Mouse (Mus musculus) liver, embryonic 14.5 days (tissue): ENCODE data around the gene Fxyd7. TPM values are rescaled to one million over a fixed set of nuclear protein-coding genes. Genes with fewer than 3 reads are reported as not detected.

Experiments
- ATAC-seq: fragments of 200-750 bp; cut with Nextera tagmentation; 2 replicates; pipeline ENCODE4 v1.8.0; 2017; ENCODE audit warnings: moderate number of reproducible peaks, mild to moderate bottlenecking, moderate library complexity; ENCODE audit not compliant: insufficient read depth
- DNase-seq, 3 experiments: peaks; one replicate each; pipeline ENCODE4 v3.0.0-alpha.2; 2012 to 2013; ENCODE audit warnings: low read depth in 3 of 3, low spot score in 3 of 3
- H3K27ac ChIP-seq: fragments of 300-500 bp; sonication (generic); 2 replicates; pipeline ENCODE4 v1.5.1; 2014; ENCODE audit warnings: moderate library complexity, mild to moderate bottlenecking, control low read depth, inconsistent platforms
- H3K27me3 ChIP-seq: fragments of 300-500 bp; sonication (generic); 2 replicates; pipeline ENCODE4 v1.6.1; 2014; ENCODE audit warnings: mild to moderate bottlenecking, low read length, moderate library complexity; ENCODE audit not compliant: control insufficient read depth, insufficient read depth
- H3K36me3 ChIP-seq: fragments of 300-500 bp; sonication (generic); replicated peaks from 2 replicates; pipeline ENCODE4 v1.6.1; 2014; ENCODE audit warnings: low read depth; ENCODE audit not compliant: control insufficient read depth, insufficient read depth
- H3K4me1 ChIP-seq, 2 experiments: fragments of 200-500 bp in 1 of 2; fragments of 300-500 bp in 1 of 2; sonication (generic) in 1 of 2; replicated peaks; 2 replicates each; pipeline ENCODE4 v1.6.1; 2012 to 2014; ENCODE audit warnings: antibody characterized with exemption in 1 of 2, inconsistent platforms in 1 of 2, low read length in 1 of 2; ENCODE audit not compliant: control insufficient read depth in 2 of 2, insufficient read depth in 2 of 2
- H3K4me2 ChIP-seq: fragments of 300-500 bp; sonication (generic); 2 replicates; pipeline ENCODE4 v1.6.1; 2014; ENCODE audit warnings: low read depth, mild to moderate bottlenecking, control low read depth, moderate library complexity
- H3K4me3 ChIP-seq, 2 experiments: fragments of 200-500 bp in 1 of 2; fragments of 300-500 bp in 1 of 2; sonication (generic) in 1 of 2; 2 replicates each; pipeline ENCODE4 v1.5.1; 2012 to 2014; ENCODE audit warnings: low read depth in 2 of 2, low read length in 2 of 2, mild to moderate bottlenecking in 2 of 2, control low read depth in 1 of 2, inconsistent platforms in 1 of 2, moderate library complexity in 1 of 2; ENCODE audit not compliant: insufficient read depth in 1 of 2
- H3K9ac ChIP-seq: fragments of 300-500 bp; sonication (generic); replicated peaks from 2 replicates; pipeline ENCODE4 v1.6.1; 2014; ENCODE audit warnings: mild to moderate bottlenecking, control low read depth, moderate library complexity
- H3K9me3 ChIP-seq: fragments of 300-500 bp; sonication (generic); 2 replicates; pipeline ENCODE4 v1.6.1; 2016; ENCODE audit warnings: low read length, mixed read lengths; ENCODE audit not compliant: control insufficient read depth
- CTCF ChIP-seq: IDR thresholded peaks from 2 replicates; pipeline ENCODE4 v1.5.1; 2016; ENCODE audit warnings: antibody characterized with exemption, low read depth, control low read depth
- EP300 ChIP-seq: IDR thresholded peaks from 2 replicates; pipeline ENCODE4 v1.6.1; 2016; ENCODE audit warnings: antibody characterized with exemption, low read depth
- WGBS: fragments of 180-500 bp; shearing (Covaris S2); extraction: QIAGEN DNeasy Blood & Tissue Kit; methylation state at CpG from one replicate; pipeline ENCODE4 v1.1.7; 2014; ENCODE audit not compliant: insufficient replicate concordance; 5-methylcytosine and 5-hydroxymethylcytosine counted together
- polyA plus RNA-seq, 2 experiments: library from polyadenylated mRNA; depleted of rRNA in 1 of 2; stranded (reverse) in 1 of 2; unstranded in 1 of 2; fragments of >200 nt; fragmentation: Nextera tagmentation in 1 of 2; extraction: Ambion mirVana in 1 of 2; gene quantifications; 2 replicates each; pipeline versions ENCODE4 v1.2.1 to v1.2.3; 2012 to 2014

The Fxyd7 gene
- polyA plus RNA-seq, 2 experiments: 0.21 to 0.23 TPM

DNA sequence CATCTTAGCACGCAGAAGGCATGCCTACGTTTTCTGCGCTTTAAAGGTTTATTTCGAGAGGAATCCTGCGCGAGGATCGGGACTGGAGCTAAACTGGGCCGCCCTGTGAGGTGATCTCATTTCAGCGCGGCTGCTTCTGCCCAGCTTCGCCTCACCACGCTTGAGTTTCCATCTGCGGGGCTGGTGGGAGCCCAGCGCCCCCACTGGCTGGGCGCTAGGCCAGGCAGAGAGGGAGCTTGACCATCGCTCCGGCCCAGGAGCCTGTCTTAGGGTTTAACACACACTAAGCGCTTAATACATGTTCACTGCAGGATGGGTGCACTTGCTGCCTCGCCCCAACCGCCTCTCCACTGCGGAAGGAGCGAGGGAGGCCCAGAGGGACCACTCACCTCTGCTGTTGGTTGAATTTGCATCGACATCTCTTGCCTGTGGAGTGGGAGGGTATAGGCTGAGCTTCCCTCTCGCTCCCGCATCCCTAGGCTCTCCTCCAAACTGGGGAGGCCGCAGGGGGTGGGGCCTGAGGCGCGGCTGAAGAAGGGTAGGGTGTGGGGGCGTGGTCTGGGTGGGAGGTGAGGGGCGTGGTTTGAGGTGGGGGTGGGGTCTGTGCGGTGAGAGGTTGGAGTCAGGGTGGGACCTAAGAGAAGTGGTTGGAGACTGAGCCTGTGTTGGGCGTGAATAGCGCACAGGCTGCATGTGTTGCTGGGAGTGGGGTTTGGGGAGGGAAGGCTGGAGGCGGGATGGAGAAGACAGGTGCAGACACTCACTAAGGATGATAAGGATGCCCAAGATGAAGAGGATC is 1.6 kb upstream of the Fxyd7 start:
- ATAC-seq: no peak
- no peak overlapping the region for H3K4me3 ChIP-seq
- no peaks in the 10 kb centered on the region for H3K9me3 ChIP-seq
- no peaks in the 10 kb centered on the region for H3K36me3 ChIP-seq
- H3K4me1 ChIP-seq: peaks cover 0 to 7% of the 10 kb centered on the region in 2 experiments; a peak in 1 of 4 replicates
- TF ChIP-seq EP300 (no peak), CTCF (peak; percentile 33; the same call in 1 of the 2 replicates)
- H3K9ac ChIP-seq: no peak overlapping the region
- peaks cover 31% of the 10 kb centered on the region for H3K27me3 ChIP-seq
- 2% methylated on average over 34 of the region's 34 CpGs for WGBS
- H3K4me2 ChIP-seq: no peak overlapping the region; the same call in 1 of the 2 replicates
- DNase-seq: no peak
- no peak overlapping the region for H3K27ac ChIP-seq

DNA sequence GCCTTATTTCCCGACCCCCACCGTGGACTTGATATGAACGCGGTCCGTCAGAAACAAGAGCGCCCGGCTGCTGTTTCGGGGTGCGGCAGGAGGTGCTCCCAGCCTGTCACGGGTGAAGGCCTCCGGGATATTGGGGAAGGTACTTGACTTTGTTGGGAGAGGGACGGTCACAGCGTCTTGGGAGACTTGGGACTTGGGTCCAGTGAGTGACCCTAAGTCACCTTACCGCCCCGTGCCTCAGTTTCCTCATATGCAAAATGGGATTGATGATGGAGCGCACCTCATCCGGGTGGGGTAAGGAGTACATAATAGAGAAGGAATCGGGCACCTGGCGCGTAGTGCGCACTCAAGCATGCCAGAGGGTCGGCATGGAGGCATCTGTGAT is 976 bp upstream of the Fxyd7 start:
- no peak overlapping the region for H3K9ac ChIP-seq
- no peaks in the 10 kb centered on the region for H3K36me3 ChIP-seq
- no peak overlapping the region for H3K4me3 ChIP-seq
- no peaks in the 10 kb centered on the region for H3K9me3 ChIP-seq
- H3K4me2 ChIP-seq: no peak overlapping the region; the same call in 1 of the 2 replicates
- no peak for TF ChIP-seq EP300
- H3K27ac ChIP-seq: no peak overlapping the region
- H3K4me1 ChIP-seq: 0 out of 4 replicates have a peak, but pooled peaks cover 0 to 2% of the 10 kb centered on the region in 2 experiments
- DNase-seq (no peak), ATAC-seq (no peak)
- H3K27me3 ChIP-seq: peaks cover 31% of the 10 kb centered on the region
- 3% methylated on average over 22 of the region's 22 CpGs for WGBS

DNA sequence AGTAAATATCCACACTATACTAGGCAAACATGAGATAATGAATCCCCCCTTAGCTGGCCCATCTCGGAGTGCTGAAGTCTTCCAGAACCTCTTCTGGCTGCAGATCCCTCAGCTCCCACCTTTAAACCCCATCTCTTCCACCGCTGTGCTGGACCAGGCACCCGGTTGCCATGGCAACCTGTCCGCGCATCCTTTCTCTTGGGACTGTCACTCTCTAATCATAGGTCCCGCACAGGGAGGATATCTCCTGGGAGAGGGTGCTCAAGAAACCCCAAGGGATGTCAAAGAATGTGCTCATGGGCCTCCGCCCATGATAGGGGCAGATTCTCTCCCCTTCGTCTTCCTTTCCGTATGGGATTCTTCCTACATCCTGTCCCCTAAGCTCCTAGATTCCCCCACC is 346 bp downstream of the Fxyd7 start:
- TF ChIP-seq EP300 (no peak), CTCF (no peak)
- DNase-seq: no peak
- H3K4me1 ChIP-seq: no peaks in the 10 kb centered on the region
- H3K4me2 ChIP-seq: no peak overlapping the region
- no peak overlapping the region for H3K4me3 ChIP-seq
- WGBS: 5% methylated on average over 9 of the region's 9 CpGs
- no peaks in the 10 kb centered on the region for H3K36me3 ChIP-seq
- ATAC-seq: no peak
- H3K27ac ChIP-seq: no peak overlapping the region
- peaks cover 31% of the 10 kb centered on the region for H3K27me3 ChIP-seq
- H3K9ac ChIP-seq: no peak overlapping the region
- H3K9me3 ChIP-seq: no peaks in the 10 kb centered on the region

DNA sequence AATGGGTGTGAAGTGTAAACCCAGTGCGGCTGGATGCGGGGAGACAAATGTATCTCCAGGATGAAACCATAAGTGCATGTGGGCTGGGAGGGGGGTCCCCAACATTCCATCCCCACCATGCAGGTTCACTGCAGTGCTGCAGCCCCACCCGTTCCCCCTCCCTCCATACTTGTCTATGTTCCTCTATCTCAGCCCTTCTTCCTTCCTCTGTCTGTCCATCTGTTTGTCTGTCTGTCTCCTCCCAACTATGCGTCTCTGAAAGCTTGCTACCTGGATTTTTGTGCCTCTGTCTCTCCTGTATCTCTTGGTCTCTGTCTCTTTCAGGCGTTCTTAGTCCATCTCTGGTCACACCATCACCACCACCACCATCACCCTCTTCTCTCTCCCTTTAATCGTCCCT is 780 bp downstream of the Fxyd7 start:
- Histone ChIP-seq H3K9ac (no peak overlapping the region), H3K4me2 (no peak overlapping the region), H3K36me3 (no peaks in the 10 kb centered on the region), H3K9me3 (no peaks in the 10 kb centered on the region), H3K4me1 (no peaks in the 10 kb centered on the region), H3K27ac (no peak overlapping the region), H3K4me3 (no peak overlapping the region), H3K27me3 (peaks cover 31% of the 10 kb centered on the region)
- ATAC-seq (no peak), DNase-seq (no peak)
- 6% methylated on average over 6 of the region's 6 CpGs for WGBS
- TF ChIP-seq EP300 (no peak), CTCF (no peak)

DNA sequence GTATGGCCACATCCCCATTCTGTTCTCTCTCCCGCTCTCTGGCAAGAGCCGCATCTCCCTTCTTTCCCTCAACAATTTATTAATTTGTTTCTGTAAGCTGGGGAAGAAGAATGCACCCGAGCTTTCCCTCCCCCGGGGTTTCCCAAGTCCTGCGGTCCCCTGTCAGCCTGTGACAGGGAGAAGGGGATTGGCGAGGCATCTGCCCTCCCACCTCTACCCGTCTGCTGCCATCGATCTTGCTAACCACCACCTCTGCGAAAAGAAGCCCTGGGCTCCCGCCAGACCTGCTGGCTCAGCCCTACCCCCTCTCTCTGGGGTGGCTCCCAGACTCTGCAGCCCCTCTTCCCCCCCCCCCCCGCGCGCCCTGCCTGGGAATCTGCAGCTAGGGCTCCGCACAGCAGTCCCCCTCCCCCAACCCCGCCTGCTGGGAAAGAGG is 1.4 kb downstream of the Fxyd7 start:
- TF ChIP-seq EP300 (no peak), CTCF (no peak)
- ATAC-seq (no peak), DNase-seq (no peak)
- Histone ChIP-seq H3K4me3 (no peak overlapping the region), H3K4me1 (no peaks in the 10 kb centered on the region), H3K9me3 (no peaks in the 10 kb centered on the region), H3K36me3 (no peaks in the 10 kb centered on the region), H3K27ac (no peak overlapping the region), H3K27me3 (peaks cover 31% of the 10 kb centered on the region), H3K4me2 (no peak overlapping the region), H3K9ac (no peak overlapping the region)
- WGBS: 7% methylated on average over 14 of the region's 15 CpGs
